Mouse (Mus musculus): ENCODE results near the gene Gpc5. TPM values are rescaled to one million over a fixed set of nuclear protein-coding genes. Genes with fewer than 3 reads are reported as not detected.

Gene Gpc5
- total and polyA plus RNA-seq, 2 experiments: not detected

GRCm38 (mm10) chr14:116456211-116456610 lies 1364.2 kb downstream of the Gpc5 start:
- Histone ChIP-seq H3K9ac (ENCODE audit: low read depth, low read length) (no peak overlapping the region), H3K27me3 (ENCODE audit: control insufficient read depth, insufficient read depth, low read length) (no peaks in the 10 kb centered on the region), H3K79me2 (ENCODE audit: control insufficient read depth, insufficient read depth, low read length) (no peaks in the 10 kb centered on the region), H3K4me3 (ENCODE audit: insufficient read depth, low read depth, low read length) (no peak overlapping the region), H3K27ac (replicated peaks; ENCODE audit: insufficient read depth, low read depth, low read length) (no peak overlapping the region), H3K4me1 (ENCODE audit: control insufficient read depth, insufficient read depth, low read length) (no peaks in the 10 kb centered on the region), H3K36me3 (ENCODE audit: control insufficient read depth, insufficient read depth, low read length) (no peaks in the 10 kb centered on the region)
- DNase-seq (ENCODE audit: extremely low read depth, low read depth, low spot score): no peak
- no peak for TF ChIP-seq POLR2A (IDR thresholded peaks at IDR 0.05; ENCODE audit: extremely low read depth, insufficient read depth, low read length)
- TF ChIP-seq CTCF (IDR thresholded peaks at IDR 0.05; ENCODE audit: low read depth, low read length): no peak
- 37% methylated on average over 4 of the region's 4 CpGs for WGBS

GRCm38 (mm10) chr14:116473378-116474179 lies 1381.6 kb downstream of the Gpc5 start:
- H3K27ac ChIP-seq (replicated peaks; ENCODE audit: insufficient read depth, low read depth, low read length): no peak overlapping the region
- H3K4me3 ChIP-seq (ENCODE audit: insufficient read depth, low read depth, low read length): no peak overlapping the region
- H3K27me3 ChIP-seq (ENCODE audit: control insufficient read depth, insufficient read depth, low read length): no peaks in the 10 kb centered on the region
- H3K36me3 ChIP-seq (ENCODE audit: control insufficient read depth, insufficient read depth, low read length): no peaks in the 10 kb centered on the region
- no peaks in the 10 kb centered on the region for H3K79me2 ChIP-seq (ENCODE audit: control insufficient read depth, insufficient read depth, low read length)
- H3K4me1 ChIP-seq (ENCODE audit: control insufficient read depth, insufficient read depth, low read length): no peaks in the 10 kb centered on the region
- H3K9ac ChIP-seq (ENCODE audit: low read depth, low read length): no peak overlapping the region
- 85% methylated on average over 8 of the region's 8 CpGs for WGBS
- TF ChIP-seq POLR2A (IDR thresholded peaks at IDR 0.05; ENCODE audit: extremely low read depth, insufficient read depth, low read length): no peak
- TF ChIP-seq CTCF (IDR thresholded peaks at IDR 0.05; ENCODE audit: low read depth, low read length): no peak
- DNase-seq (ENCODE audit: extremely low read depth, low read depth, low spot score): no peak

GRCm38 (mm10) chr14:116494285-116494850 lies 1402.4 kb downstream of the Gpc5 start:
- no peaks in the 10 kb centered on the region for H3K4me1 ChIP-seq (ENCODE audit: control insufficient read depth, insufficient read depth, low read length)
- 38% methylated on average over 1 of the region's 1 CpGs for WGBS
- no peaks in the 10 kb centered on the region for H3K27me3 ChIP-seq (ENCODE audit: control insufficient read depth, insufficient read depth, low read length)
- H3K36me3 ChIP-seq (ENCODE audit: control insufficient read depth, insufficient read depth, low read length): no peaks in the 10 kb centered on the region
- H3K79me2 ChIP-seq (ENCODE audit: control insufficient read depth, insufficient read depth, low read length): no peaks in the 10 kb centered on the region
- no peak overlapping the region for H3K4me3 ChIP-seq (ENCODE audit: insufficient read depth, low read depth, low read length)
- no peak overlapping the region for H3K27ac ChIP-seq (replicated peaks; ENCODE audit: insufficient read depth, low read depth, low read length)
- TF ChIP-seq CTCF (IDR thresholded peaks at IDR 0.05; ENCODE audit: low read depth, low read length): no peak
- no peak for TF ChIP-seq POLR2A (IDR thresholded peaks at IDR 0.05; ENCODE audit: extremely low read depth, insufficient read depth, low read length)
- no peak for DNase-seq (ENCODE audit: extremely low read depth, low read depth, low spot score)
- H3K9ac ChIP-seq (ENCODE audit: low read depth, low read length): no peak overlapping the region

DNA sequence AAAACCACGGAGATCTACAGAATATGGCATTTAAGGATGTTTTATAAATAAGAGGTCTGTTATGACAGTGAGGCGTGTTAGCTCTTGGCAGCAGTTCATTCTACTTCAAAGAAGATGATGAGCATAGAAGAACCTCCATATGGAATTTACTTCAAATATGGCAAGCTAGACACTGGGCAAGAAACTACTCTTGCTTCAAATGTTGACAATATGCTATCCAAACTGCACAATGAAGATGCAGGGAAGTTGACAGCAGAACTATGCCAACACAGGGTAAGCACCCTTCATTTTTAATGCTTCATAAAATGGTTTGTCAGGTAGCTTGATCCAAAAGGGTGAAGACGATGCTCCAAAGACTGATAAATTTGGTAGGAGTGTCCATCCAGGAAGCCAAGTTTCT lies 1446.2 kb downstream of the Gpc5 start:
- TF ChIP-seq CTCF (IDR thresholded peaks at IDR 0.05; ENCODE audit: low read depth, low read length) (no peak), POLR2A (IDR thresholded peaks at IDR 0.05; ENCODE audit: extremely low read depth, insufficient read depth, low read length) (no peak)
- no peaks in the 10 kb centered on the region for H3K27me3 ChIP-seq (ENCODE audit: control insufficient read depth, insufficient read depth, low read length)
- H3K4me3 ChIP-seq (ENCODE audit: insufficient read depth, low read depth, low read length): no peak overlapping the region
- H3K9ac ChIP-seq (ENCODE audit: low read depth, low read length): no peak overlapping the region
- H3K27ac ChIP-seq (replicated peaks; ENCODE audit: insufficient read depth, low read depth, low read length): no peak overlapping the region
- H3K36me3 ChIP-seq (ENCODE audit: control insufficient read depth, insufficient read depth, low read length): no peaks in the 10 kb centered on the region
- WGBS: 75% methylated on average over 3 of the region's 3 CpGs
- no peaks in the 10 kb centered on the region for H3K4me1 ChIP-seq (ENCODE audit: control insufficient read depth, insufficient read depth, low read length)
- H3K79me2 ChIP-seq (ENCODE audit: control insufficient read depth, insufficient read depth, low read length): no peaks in the 10 kb centered on the region
- no peak for DNase-seq (ENCODE audit: extremely low read depth, low read depth, low spot score)

DNA sequence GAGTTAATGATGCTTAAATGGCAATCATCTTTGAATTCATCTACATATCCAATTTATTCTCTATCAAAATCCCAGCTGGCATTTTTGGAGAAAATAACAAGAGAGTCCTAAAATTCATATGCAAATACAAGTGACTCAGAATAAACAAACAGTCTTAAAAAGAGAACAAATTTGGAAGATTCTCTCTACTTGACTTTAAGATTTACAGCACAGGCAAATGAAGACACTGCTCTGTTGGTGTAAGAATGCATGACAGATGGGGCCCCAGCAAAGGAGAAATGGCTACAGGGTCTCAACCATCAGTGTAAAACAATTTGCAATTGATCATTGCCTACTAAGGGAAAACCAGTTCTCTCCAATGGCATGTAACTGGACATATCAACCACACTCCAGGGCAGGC lies 1451.7 kb downstream of the Gpc5 start:
- Histone ChIP-seq H3K36me3 (ENCODE audit: control insufficient read depth, insufficient read depth, low read length) (no peaks in the 10 kb centered on the region), H3K9ac (ENCODE audit: low read depth, low read length) (no peak overlapping the region), H3K79me2 (ENCODE audit: control insufficient read depth, insufficient read depth, low read length) (no peaks in the 10 kb centered on the region), H3K4me1 (ENCODE audit: control insufficient read depth, insufficient read depth, low read length) (no peaks in the 10 kb centered on the region), H3K27ac (replicated peaks; ENCODE audit: insufficient read depth, low read depth, low read length) (no peak overlapping the region), H3K27me3 (ENCODE audit: control insufficient read depth, insufficient read depth, low read length) (no peaks in the 10 kb centered on the region), H3K4me3 (ENCODE audit: insufficient read depth, low read depth, low read length) (no peak overlapping the region)
- TF ChIP-seq POLR2A (IDR thresholded peaks at IDR 0.05; ENCODE audit: extremely low read depth, insufficient read depth, low read length): no peak
- TF ChIP-seq CTCF (IDR thresholded peaks at IDR 0.05; ENCODE audit: low read depth, low read length): no peak
- DNase-seq (ENCODE audit: extremely low read depth, low read depth, low spot score): no peak

- Histone ChIP-seq H3K9ac (ENCODE audit: low read depth, low read length) (no peak overlapping the region), H3K27me3 (ENCODE audit: control insufficient read depth, insufficient read depth, low read length) (no peaks in the 10 kb centered on the region), H3K4me1 (ENCODE audit: control insufficient read depth, insufficient read depth, low read length) (no peaks in the 10 kb centered on the region), H3K27ac (replicated peaks; ENCODE audit: insufficient read depth, low read depth, low read length) (no peak overlapping the region), H3K4me3 (ENCODE audit: insufficient read depth, low read depth, low read length) (no peak overlapping the region), H3K36me3 (ENCODE audit: control insufficient read depth, insufficient read depth, low read length) (no peaks in the 10 kb centered on the region), H3K79me2 (ENCODE audit: control insufficient read depth, insufficient read depth, low read length) (no peaks in the 10 kb centered on the region)
- DNase-seq (ENCODE audit: extremely low read depth, low read depth, low spot score): no peak
- WGBS: 79% methylated on average over 5 of the region's 5 CpGs
- TF ChIP-seq POLR2A (IDR thresholded peaks at IDR 0.05; ENCODE audit: extremely low read depth, insufficient read depth, low read length) (no peak), CTCF (IDR thresholded peaks at IDR 0.05; ENCODE audit: low read depth, low read length) (no peak)
Measured at GRCm38 (mm10) chr14:116551401-116551800, 1459.4 kb downstream of the Gpc5 start.
